Mouse (Mus musculus) left cerebral cortex, postnatal 25 days (tissue): ENCODE data around the gene Dolpp1. TPM values are rescaled to one million over a fixed set of nuclear protein-coding genes. Genes with fewer than 3 reads are reported as not detected.

Source experiments
- DNase-seq, 2 experiments: peaks; one replicate each; pipeline ENCODE4 v3.0.0; 2022; ENCODE audit warnings: low spot score in 2 of 2, mixed read lengths in 1 of 2
- intact Hi-C: fragments of 180-260 bp; cut with DNase I; formaldehyde crosslinking; loops from one replicate; pipeline ENCODE4 v1.15.1; 2025
- microRNA-seq, 2 experiments: library from miRNA; unstranded; fragments of <30 nt; microRNA quantifications; one replicate each; pipeline ENCODE4 v1.2.0; 2022
- total RNA-seq, 2 experiments: library from RNA; stranded (reverse); gene quantifications; 2 replicates each; pipeline ENCODE4 v1.2.3; 2021

Gene Dolpp1
- total RNA-seq, 2 experiments from 2014 or later: 27.5 to 29.2 TPM

DNA sequence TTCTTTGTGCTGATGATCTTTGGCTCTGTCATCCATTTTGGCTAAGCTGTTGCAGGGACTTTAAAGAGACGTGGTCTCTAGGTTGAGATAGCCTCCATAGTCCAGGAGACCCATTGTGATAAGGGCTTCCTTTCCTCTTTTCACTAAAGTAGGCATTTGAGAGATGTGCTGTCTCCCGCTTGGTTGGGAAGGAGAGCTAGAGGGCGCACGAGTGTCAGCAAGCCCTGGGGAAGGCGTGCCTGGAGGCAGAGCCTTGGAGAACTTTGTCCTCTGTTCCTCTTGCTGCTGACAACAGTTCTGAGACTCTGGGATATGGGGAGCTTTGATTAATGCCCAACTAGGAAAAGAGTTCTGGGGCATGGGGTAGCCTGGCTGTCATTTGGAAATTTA, 44.1 kb downstream of the Dolpp1 start:
- intact Hi-C loops: loop anchor here (1.0 kb wide), 1 partner anchor 358 kb away; no protein-coding TSS in a partner anchor
- no peak for DNase-seq

DNA sequence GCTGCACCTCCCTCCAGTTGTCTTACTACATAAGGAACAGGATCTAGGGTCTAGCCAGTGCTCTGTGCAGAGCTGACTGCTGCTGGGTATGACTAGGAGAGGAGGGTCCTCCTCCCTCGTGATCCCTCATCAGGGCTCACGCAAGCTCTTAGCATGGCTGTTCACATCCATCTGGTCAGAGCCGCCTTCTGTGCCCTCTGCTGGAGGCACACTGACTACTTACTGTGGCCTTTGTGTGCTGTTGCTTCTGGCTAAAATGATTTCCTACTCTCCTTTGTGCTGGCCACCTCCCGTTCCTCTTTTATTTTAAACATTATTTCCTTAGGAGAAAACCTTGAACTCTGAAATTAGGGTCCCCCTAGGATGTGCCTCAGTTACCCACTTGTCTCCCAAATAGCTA, 44.8 kb downstream of the Dolpp1 start:
- intact Hi-C loops: loop anchor here (1.0 kb wide), 1 partner anchor 357 kb away; no protein-coding TSS in a partner anchor
- no peak for DNase-seq

DNA sequence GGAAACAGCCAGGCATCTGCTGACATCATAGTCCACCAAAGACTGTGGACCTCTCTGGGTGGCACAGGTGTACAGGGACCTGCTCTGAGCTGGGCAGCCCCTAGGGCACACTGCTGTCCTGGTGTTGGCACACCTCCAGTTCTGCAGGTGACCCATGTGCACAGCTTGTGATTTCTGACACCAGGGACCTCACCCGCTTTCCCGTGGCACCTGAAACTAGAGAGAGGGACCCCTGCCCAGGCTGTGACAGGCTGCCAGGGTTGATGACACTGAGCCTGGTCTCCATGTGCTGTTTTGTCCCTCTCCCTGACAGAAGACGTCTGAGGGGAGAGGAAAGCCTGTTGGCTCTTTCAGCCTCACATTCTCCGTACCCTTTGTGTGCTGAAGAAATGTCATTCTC, 45.7 kb downstream of the Dolpp1 start:
- no peak for DNase-seq
- intact Hi-C loops: loop anchor here (2.0 kb wide), 1 partner anchor 497 kb away; no protein-coding TSS in a partner anchor

DNA sequence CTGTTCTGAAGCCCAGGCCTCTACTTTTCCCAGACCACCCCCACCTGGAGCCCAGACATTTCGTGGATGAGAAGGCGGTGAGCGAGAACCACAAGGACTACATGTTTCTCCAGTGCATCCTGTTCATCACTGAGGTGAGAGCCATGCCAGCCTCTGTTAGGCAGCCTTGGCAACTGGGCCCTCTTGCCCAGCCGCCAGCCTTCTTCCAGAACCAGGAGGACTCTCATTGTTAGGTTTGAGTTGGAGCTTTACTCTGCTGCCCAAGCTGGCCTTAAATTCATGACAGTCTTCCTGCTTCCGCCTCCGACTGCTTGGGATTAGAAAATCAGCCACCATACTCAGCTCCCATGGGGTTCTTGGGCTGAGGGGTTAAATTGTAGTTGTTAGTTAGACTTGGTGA, 47.6 kb downstream of the Dolpp1 start:
- intact Hi-C loops: loop anchor here (2.0 kb wide), 2 partner anchors 31 to 495 kb away; no protein-coding TSS in a partner anchor
- DNase-seq: no peak

DNA sequence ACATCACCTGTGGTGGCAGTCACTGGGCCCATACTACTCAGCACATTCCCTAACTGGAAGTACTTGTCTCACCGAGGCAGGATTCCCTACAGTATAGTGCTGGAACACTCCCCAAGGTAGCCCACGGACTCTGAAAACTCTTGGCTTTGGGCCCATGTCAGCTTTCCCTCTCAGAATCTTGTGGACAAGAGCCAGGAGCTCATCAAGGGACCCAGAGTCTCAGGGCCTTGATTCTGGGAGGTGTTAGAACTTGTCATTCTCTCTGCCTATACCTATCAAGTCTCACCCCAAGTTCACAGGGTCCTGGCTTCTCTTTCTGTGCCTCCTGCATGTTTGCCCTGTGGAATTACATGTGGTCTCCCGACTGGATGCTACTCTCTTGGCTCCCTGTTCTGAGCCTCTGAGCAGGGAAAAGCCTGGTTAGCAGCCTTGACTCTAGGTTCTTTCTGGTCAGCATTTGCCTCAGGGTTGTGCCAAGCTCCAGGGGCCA, 48.2 kb downstream of the Dolpp1 start:
- intact Hi-C loops: loop anchor here (2.0 kb wide), 1 partner anchor 31 kb away; no protein-coding TSS in a partner anchor
- DNase-seq: no peak

DNA sequence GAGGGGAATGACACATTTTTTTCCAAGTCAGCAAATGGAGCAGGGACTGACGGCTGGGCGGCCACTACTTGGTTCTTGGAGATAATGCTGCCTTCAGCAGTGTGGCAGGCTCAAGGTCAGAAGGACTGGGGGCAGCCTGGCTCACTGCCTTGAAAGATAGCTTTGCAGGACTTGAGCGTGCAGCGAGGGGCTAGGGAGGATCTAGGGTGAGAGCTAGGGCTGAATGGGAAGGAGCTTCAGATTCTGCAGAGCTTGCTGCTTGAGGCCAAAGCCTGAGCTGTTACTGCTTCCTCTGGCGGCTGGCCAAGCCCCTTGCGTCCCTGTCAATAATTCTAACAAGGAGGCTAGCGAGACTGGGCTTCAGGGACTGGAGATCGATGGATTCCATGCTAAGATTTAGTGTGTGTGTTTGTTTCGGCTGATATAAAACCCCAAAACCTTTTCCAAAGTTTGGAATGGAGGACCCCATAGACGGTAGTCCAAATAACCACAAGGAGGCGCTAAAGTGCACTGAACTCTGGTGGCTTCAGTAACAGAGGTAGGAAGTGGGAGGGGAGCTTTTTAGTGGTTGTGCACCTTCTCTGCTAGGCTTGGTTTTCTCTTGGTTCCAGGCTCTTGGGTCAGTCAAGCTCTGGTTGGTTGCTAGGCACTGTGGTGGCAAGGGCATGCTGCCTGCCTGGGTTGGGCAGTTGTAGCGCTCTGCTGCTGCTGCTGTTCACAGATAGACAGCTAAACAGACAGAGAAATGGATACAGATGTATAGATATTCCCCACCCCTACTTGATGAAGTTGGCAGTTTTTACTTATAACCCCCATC, 48.9 kb downstream of the Dolpp1 start:
- peak; percentile 68 to 80 for DNase-seq
- intact Hi-C loops: loop anchor here (2.0 kb wide), 1 partner anchor 30 kb away; no protein-coding TSS in a partner anchor

DNA sequence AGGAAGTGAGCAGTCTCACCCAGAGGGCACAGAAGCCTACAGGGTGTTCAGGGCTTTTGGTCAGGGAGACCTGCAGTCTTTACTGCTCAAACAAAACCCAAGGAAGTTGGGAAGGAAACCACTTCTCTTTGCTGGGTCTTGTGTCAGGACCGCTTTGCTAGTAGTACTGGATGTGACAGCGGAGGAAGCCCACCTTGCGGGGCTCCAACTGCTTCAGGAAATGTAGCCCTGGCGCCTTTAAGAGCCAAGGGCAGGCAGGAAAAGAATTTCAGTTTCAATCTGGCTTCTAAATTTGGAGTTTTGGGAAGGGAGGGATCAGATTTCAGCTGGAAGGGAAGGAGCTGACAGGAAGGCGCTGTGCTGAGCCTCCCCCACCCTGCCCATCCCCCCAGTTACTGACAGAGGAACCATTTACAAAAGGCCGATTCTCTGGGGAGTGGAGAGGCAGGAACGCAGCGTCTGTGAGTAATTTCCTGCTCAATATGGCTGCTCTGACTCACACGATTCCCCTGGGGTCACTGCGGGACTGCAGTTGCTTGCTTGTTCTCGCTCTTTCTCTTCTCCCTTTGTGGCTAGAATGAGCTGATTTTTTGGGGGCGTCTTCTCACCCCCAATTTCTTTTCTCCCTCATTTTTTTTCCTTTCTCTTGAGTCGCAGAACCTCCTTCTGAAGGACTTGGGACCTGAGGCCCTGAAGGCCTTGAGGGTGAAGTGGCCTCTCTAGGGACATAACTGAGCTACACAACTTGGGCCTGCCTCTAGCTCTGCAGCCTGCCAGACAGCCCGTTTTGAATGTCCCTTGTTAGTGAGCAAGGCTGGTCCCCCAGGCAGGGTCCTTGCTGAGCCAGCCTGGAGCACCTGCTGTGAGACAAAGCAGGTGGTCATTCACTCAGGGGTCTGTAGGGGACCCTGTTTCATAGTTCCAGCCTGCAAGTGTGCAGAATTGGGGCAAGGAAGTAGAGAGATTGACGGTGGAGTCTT, 49.8 kb downstream of the Dolpp1 start:
- DNase-seq: peak; percentile 70 to 91
- intact Hi-C loops: loop anchor here (2.0 kb wide), 1 partner anchor 29 kb away; no protein-coding TSS in a partner anchor

DNA sequence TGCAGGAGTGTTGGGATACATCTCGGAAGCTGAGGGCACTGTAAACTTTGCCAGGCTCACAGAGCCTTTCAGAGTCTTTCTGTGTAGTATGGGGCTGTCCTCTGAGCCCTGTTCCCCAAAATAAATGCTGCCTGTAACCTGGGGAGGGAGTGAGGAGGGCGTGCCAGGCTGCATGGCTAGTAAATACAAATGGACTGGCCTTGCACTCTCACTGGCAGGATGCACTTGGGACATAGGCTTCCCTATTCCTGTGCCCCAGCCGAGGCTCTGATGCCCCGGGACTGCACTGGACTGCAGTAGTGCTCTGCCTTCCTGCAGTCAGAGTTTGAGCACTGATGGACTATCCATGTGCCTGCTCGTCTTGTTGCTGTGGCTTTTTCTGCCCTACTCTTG, 50.4 kb downstream of the Dolpp1 start:
- intact Hi-C loops: no loop called here
- no peak for DNase-seq

DNA sequence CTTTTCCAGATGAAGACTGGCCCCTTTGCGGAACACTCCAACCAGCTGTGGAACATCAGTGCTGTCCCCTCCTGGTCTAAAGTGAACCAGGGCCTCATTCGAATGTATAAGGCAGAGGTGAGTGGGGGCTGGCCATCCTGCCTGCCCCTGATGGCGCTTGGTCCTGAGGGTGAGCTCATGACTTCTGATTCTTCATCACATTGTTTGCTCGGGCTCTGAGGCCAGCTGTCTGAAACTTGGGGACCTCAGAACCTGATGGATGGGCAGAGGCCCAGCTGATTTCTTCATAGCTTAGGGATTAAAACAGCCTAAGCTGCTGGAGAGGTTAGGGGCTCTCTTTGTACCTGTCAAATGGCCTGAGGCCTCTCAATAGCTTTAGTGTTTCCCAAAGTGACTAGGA, 51.2 kb downstream of the Dolpp1 start:
- intact Hi-C loops: no loop called here

DNA sequence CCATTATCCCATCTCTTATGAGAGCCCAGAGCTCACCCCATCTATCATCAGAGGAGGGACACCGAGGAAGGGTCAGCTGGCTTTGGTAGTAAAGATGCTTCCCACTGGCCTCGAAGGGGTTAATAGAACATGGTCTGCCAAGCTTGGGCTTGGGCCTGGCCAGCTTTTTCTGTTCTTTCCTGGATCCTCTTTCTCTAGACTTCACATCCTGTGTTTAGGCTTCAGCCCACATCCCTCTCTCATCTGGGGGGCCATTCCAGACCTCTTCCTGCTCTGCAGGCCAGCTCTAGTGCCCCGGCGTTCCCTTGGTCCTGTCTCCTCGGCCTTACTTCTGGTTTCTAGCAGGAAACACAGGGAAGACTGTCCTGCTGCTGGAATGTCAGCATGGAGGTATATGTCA, 52.0 kb downstream of the Dolpp1 start:
- intact Hi-C loops: no loop called here

More for the DNA sequence above, 51.2 kb downstream of the Dolpp1 start:
- DNase-seq: no peak

DNA sequence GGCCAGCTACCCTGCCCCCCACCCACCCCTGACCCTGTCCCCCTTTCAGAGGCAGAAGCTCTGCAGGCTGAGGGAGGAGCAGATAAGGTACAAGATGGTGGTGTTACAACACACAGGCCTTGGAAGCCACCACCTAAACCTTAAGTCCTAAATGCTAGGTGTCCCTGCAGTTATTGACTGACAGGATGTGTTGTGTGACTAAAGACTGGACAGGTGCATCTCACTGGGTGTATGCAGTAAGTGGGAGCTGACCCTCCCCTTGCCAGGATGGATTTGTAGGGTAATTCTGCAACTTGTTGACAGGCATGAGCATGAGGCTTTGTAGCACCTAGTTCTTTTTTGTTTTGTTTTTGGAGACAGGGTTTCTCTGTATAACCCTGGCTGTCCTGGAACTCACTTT, 52.4 kb downstream of the Dolpp1 start:
- intact Hi-C loops: no loop called here
- DNase-seq: no peak

More for the DNA sequence above, 52.0 kb downstream of the Dolpp1 start:
- DNase-seq: no peak

DNA sequence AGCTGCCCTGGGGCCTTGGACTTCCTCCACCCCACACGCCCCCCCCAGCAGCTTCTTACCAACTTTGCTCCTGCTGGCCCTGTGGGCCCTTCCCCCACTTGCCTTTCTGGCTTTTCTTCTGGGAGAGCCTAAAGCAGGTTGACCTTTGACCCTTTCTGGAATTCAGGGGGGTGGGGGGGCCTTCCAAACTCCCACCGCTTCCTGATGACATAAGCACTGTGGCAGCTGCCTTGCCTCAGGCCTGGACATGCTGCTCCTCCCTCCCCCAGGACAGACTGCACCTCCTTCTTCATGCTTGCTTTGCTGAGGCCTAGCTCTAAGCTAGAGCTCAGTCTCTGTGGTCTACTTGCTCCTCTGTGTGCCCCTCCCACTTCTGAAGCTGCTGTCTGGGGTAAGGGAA, 53.3 kb downstream of the Dolpp1 start:
- no peak for DNase-seq
- intact Hi-C loops: no loop called here

DNA sequence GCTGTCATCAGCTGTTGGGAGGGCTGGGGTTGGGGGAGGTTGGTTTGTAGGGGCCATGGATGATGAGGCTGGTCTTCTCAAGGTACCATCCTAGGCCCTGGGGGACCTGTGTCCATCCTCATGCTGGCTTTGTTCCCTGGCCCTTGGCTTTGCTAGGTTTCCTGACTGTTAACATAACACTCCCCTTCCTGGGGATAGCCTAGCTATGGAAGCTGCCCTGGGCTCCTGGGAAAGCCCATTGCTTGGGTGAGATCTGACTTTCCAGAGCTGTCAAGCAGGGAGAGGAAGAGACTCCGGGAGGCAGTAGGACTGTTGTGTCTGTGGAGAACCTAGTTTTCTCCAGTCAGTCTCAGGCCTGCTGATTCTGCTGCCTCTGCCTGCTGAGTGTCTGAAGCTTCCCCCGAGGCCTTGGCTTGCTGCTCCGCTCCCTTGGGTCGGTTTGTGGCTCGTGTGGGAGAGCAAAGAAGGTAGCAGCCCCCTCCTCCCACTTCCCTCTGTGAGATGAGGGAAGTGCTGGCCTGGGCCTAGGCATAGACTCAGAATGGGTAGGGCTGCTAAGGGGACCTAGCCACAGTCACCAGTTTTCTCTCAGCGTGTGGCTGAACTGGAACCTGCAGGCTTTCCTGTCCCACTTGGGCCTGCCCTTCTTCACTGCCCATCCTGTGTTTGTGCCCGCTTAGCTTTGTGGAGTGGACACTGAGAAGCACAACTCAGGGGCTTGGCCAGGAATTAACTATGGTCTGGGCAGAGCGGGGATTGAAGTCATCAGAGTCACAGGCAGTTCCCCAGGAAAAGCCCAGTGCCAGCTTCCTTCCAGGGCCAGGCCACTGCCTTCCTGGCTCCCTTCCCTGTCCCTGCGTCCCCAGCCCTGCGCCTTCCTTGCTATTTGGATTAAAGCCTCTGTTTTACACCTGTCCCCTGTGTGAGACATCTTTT, 55.1 kb downstream of the Dolpp1 start:
- intact Hi-C loops: no loop called here
- no peak for DNase-seq

DNA sequence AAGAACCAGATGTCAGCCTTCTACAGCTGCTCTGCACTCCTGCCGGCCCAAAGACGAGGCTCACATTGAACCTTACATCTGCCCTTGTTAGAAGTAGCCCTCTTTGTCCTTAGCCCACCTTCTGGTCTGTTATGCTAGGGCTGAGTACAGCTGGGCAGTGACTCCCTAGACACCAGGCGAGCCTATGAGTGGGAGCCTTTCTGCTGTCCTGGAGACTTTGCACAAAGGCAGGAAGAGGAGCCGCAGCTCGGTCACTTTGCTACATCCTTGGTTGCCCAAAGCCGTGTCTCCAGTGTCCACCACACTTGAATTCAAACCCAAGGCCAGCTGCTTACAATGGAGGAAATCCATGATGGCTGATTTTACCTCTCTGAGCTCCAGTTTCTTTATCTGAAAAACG, 56.3 kb downstream of the Dolpp1 start:
- intact Hi-C loops: no loop called here

More for the DNA sequence above, 56.3 kb downstream of the Dolpp1 start:
- no peak for DNase-seq

Small RNAs within 50 kb of the gene (microRNA-seq; reads per million reads assigned to microRNA genes)
- 0 reads per million in 2 experiments for gene Gm47292

Other genes starting within 250 kb of the Dolpp1 start
- 10 to 100 TPM; 20.4 to 21.8 TPM for gene Endog, start 220.8 kb upstream of the Dolpp1 start, total RNA-seq
- 10 to 100 TPM; 34.7 to 36.9 TPM for gene Spout1, start 213.8 kb upstream of the Dolpp1 start, total RNA-seq
- 10 to 100 TPM; 12.2 to 16.7 TPM for gene Kyat1, start 186.4 kb upstream of the Dolpp1 start, total RNA-seq
- gene Lrrc8a, start 154.5 kb upstream of the Dolpp1 start, total RNA-seq: 10 to 100 TPM; 53.9 to 59.8 TPM
- gene Gm28035, start 151.7 kb upstream of the Dolpp1 start, total RNA-seq: 10 to 100 TPM in 1 of 2 experiments, 1 to 10 TPM in 1; 9.9 to 12.3 TPM
- 10 to 100 TPM; 18.8 to 19.7 TPM for gene Phyhd1, start 126.1 kb upstream of the Dolpp1 start, total RNA-seq
- gene Gm28038, start 111.2 kb upstream of the Dolpp1 start, total RNA-seq: 1 to 10 TPM in 1 of 2 experiments, not detected in 1; 1.3 TPM
- gene Dolk, start 105.9 kb upstream of the Dolpp1 start, total RNA-seq: 10 to 100 TPM; 23.7 to 26.3 TPM
- gene Nup188, start 105.9 kb upstream of the Dolpp1 start, total RNA-seq: 10 to 100 TPM; 21.6 to 22.6 TPM
- gene Sh3glb2, start 32.9 kb upstream of the Dolpp1 start, total RNA-seq: 100 to 1,000 TPM; 277 to 301 TPM
- gene Miga2, start 28.0 kb upstream of the Dolpp1 start, total RNA-seq: 100 to 1,000 TPM; 120 to 124 TPM
- gene Crat, start 23.6 kb downstream of the Dolpp1 start, total RNA-seq: 10 to 100 TPM; 48.4 to 50.7 TPM
- 100 to 1,000 TPM; 172 to 174 TPM for gene Ptpa, start 23.8 kb downstream of the Dolpp1 start, total RNA-seq
- gene Ier5l, start 82.0 kb downstream of the Dolpp1 start, total RNA-seq: 10 to 100 TPM; 16.0 to 18.4 TPM
- 1 to 10 TPM; 4.2 to 5.5 TPM for gene Cstad, start 202.8 kb downstream of the Dolpp1 start, total RNA-seq